Mouse (Mus musculus): ENCODE results near the gene Tex36.

GRCm38 (mm10) chr7:133637361-133638305 lies 35.7 kb upstream of the Tex36 start, which contains the start of gene Edrf1:
- TF ChIP-seq POLR2A (IDR thresholded peaks at IDR 0.05; ENCODE audit: insufficient read length, low read depth): peak; percentile 74
- TF ChIP-seq POLR2AphosphoS2 (IDR thresholded peaks at IDR 0.05; ENCODE audit: insufficient read length, low read depth): peak; percentile 89
- TF ChIP-seq CEBPB (IDR thresholded peaks at IDR 0.05; ENCODE audit: insufficient read depth, poor library complexity, severe bottlenecking): no peak
- no peak for TF ChIP-seq E2F4 (IDR thresholded peaks at IDR 0.05; ENCODE audit: insufficient read depth)
- no peak for TF ChIP-seq MYOD1 (IDR thresholded peaks at IDR 0.05; ENCODE audit: control insufficient read depth in 1 of 3, insufficient read length in 2 of 3, low read depth in 2 of 3)
- no peak for TF ChIP-seq TCF12 (IDR thresholded peaks at IDR 0.05; ENCODE audit: insufficient read depth, poor library complexity, severe bottlenecking)
- peak; percentile 52 for TF ChIP-seq MAX (IDR thresholded peaks at IDR 0.05; ENCODE audit: low read depth)
- TF ChIP-seq MYOG (IDR thresholded peaks at IDR 0.05; ENCODE audit: control insufficient read depth in 1 of 3, insufficient read depth in 1 of 3, insufficient read length in 2 of 3, low read depth in 2 of 3): no peak
- no peak for TF ChIP-seq USF1 (IDR thresholded peaks at IDR 0.05; ENCODE audit: low read depth)
- TF ChIP-seq SRF (IDR thresholded peaks at IDR 0.05; ENCODE audit: control insufficient read depth, insufficient read length, low read depth): peak; percentile 6
- no peak for TF ChIP-seq REST (IDR thresholded peaks at IDR 0.05; ENCODE audit: insufficient read depth, insufficient read length)
